Mouse (Mus musculus): Measurements from ENCODE around the gene Pex16. TPM values are rescaled to one million over a fixed set of nuclear protein-coding genes. Genes with fewer than 3 reads are reported as not detected.
A peak's percentile ranks its signal among the peaks of the same experiment; 100 is the strongest.

Gene Pex16
- polyA plus RNA-seq, 1 experiment from 2014 or later, result 26.3 TPM

GRCm38 (mm10) chr2:92361795-92362194 lies 12.7 kb upstream of the Pex16 start:
- Histone ChIP-seq H3K4me1 (replicated peaks; ENCODE audit: control insufficient read depth, insufficient read depth, low read length) (no peaks in the 10 kb centered on the region; the same call in 1 of the 2 replicates), H3K27ac (ENCODE audit: low read depth, low read length) (no peak overlapping the region), H3K9me3 (ENCODE audit: control insufficient read depth, low read length) (no peaks in the 10 kb centered on the region), H3K9ac (ENCODE audit: low read depth, low read length) (no peak overlapping the region), H3K36me3 (ENCODE audit: control insufficient read depth, insufficient read depth, low read length) (peaks cover 5% of the 10 kb centered on the region; the same call in 1 of the 2 replicates), H3K27me3 (replicated peaks; ENCODE audit: control insufficient read depth, insufficient read depth, low read length) (no peaks in the 10 kb centered on the region), H3K4me2 (no peak overlapping the region), H3K4me3 (ENCODE audit: low read depth, low read length) (no peak overlapping the region)
- 80% methylated on average over 8 of the region's 8 CpGs for WGBS
- DNase-seq (ENCODE audit: low spot score), result no peak
- ATAC-seq (replicated peaks; ENCODE audit: low FRiP score), result no peak

DNA sequence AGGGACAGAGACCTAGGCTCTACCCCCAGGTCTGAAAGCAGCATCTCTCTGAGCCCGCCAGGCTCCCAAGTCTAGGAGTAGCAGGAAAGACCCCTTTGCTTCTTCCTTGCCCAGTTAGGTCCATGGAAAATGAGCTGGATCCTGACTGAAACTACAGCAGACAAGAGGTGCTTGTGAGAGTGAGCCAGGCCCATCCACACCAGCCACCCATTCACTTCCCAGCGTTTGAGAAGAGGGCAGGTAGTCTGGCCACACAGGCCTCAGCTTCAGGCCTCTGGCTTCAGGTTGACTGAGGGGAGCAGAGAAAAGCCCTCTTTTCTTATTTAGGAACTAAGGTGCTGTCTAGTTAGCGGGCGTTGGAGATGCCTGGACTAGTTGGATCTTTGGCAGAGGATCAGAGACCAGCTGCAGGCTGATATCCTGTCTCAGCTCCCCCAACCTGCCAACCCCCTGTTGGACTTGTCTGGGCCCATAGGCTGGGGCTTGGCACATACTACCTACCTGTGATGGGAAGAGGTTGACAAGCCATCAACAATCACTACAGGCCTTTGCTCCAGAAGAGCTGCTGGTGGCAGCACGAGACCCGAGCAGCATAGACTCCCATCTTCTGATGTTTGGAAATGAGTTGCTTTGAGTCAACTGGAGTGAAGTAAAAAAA lies 11.8 kb upstream of the Pex16 start:
- H3K4me2 ChIP-seq, result no peak overlapping the region
- H3K9me3 ChIP-seq (ENCODE audit: control insufficient read depth, low read length), result no peaks in the 10 kb centered on the region
- ATAC-seq (replicated peaks; ENCODE audit: low FRiP score) (no peak), DNase-seq (ENCODE audit: low spot score) (no peak)
- peaks cover 3% of the 10 kb centered on the region; the same call in 1 of the 2 replicates for H3K36me3 ChIP-seq (ENCODE audit: control insufficient read depth, insufficient read depth, low read length)
- no peak overlapping the region for H3K9ac ChIP-seq (ENCODE audit: low read depth, low read length)
- peaks cover 4% of the 10 kb centered on the region for H3K27me3 ChIP-seq (replicated peaks; ENCODE audit: control insufficient read depth, insufficient read depth, low read length)
- no peak overlapping the region for H3K27ac ChIP-seq (ENCODE audit: low read depth, low read length)
- 91% methylated on average over 6 of the region's 6 CpGs for WGBS
- H3K4me3 ChIP-seq (ENCODE audit: low read depth, low read length), result no peak overlapping the region
- no peaks in the 10 kb centered on the region; the same call in 1 of the 2 replicates for H3K4me1 ChIP-seq (replicated peaks; ENCODE audit: control insufficient read depth, insufficient read depth, low read length)

- 89% methylated on average over 4 of the region's 4 CpGs for WGBS
- H3K9ac ChIP-seq (ENCODE audit: low read depth, low read length), result no peak overlapping the region
- no peaks in the 10 kb centered on the region; the same call in 1 of the 2 replicates for H3K4me1 ChIP-seq (replicated peaks; ENCODE audit: control insufficient read depth, insufficient read depth, low read length)
- ATAC-seq (replicated peaks; ENCODE audit: low FRiP score), result no peak
- peaks cover 3% of the 10 kb centered on the region; the same call in 1 of the 2 replicates for H3K36me3 ChIP-seq (ENCODE audit: control insufficient read depth, insufficient read depth, low read length)
- H3K27me3 ChIP-seq (replicated peaks; ENCODE audit: control insufficient read depth, insufficient read depth, low read length), result peaks cover 10% of the 10 kb centered on the region
- no peak overlapping the region for H3K4me3 ChIP-seq (ENCODE audit: low read depth, low read length)
- no peak for DNase-seq (ENCODE audit: low spot score)
- H3K4me2 ChIP-seq, result no peak overlapping the region
- no peaks in the 10 kb centered on the region for H3K9me3 ChIP-seq (ENCODE audit: control insufficient read depth, low read length)
- H3K27ac ChIP-seq (ENCODE audit: low read depth, low read length), result no peak overlapping the region
Measured at GRCm38 (mm10) chr2:92364086-92364485, 10.4 kb upstream of the Pex16 start.

DNA sequence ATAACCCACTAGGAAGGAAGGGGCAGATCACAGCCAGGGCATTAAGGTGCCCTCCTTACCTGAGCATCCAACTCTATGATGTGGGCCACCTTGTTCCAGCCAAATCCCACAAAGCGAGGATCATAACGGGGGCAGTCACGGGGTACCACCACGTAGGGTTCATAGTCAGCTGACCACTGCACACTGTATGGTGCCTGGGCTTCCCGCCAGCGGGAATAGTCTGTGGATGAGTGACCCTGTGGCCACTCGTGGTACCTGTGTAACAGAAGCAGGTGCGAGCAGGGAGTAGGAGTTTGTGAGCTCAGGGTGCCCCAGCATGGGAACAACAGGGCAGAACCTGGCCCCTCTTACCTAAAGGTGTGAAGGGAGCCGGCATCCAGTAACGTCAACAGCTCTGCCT lies 8.9 kb upstream of the Pex16 start:
- ATAC-seq (replicated peaks; ENCODE audit: low FRiP score), result no peak
- 88% methylated on average over 10 of the region's 10 CpGs for WGBS
- Histone ChIP-seq H3K4me1 (replicated peaks; ENCODE audit: control insufficient read depth, insufficient read depth, low read length) (no peaks in the 10 kb centered on the region; the same call in 1 of the 2 replicates), H3K27ac (ENCODE audit: low read depth, low read length) (no peak overlapping the region), H3K9ac (ENCODE audit: low read depth, low read length) (no peak overlapping the region), H3K4me3 (ENCODE audit: low read depth, low read length) (no peak overlapping the region), H3K4me2 (no peak overlapping the region), H3K27me3 (replicated peaks; ENCODE audit: control insufficient read depth, insufficient read depth, low read length) (peaks cover 24% of the 10 kb centered on the region), H3K9me3 (ENCODE audit: control insufficient read depth, low read length) (no peaks in the 10 kb centered on the region), H3K36me3 (ENCODE audit: control insufficient read depth, insufficient read depth, low read length) (peaks cover 3% of the 10 kb centered on the region; the same call in 1 of the 2 replicates)
- no peak for DNase-seq (ENCODE audit: low spot score)

- Histone ChIP-seq H3K27me3 (replicated peaks; ENCODE audit: control insufficient read depth, insufficient read depth, low read length) (peaks cover 43% of the 10 kb centered on the region), H3K9ac (ENCODE audit: low read depth, low read length) (no peak overlapping the region), H3K27ac (ENCODE audit: low read depth, low read length) (no peak overlapping the region), H3K4me3 (ENCODE audit: low read depth, low read length) (no peak overlapping the region), H3K4me1 (replicated peaks; ENCODE audit: control insufficient read depth, insufficient read depth, low read length) (peaks cover 2% of the 10 kb centered on the region; the same call in 1 of the 2 replicates), H3K9me3 (ENCODE audit: control insufficient read depth, low read length) (no peaks in the 10 kb centered on the region), H3K4me2 (no peak overlapping the region), H3K36me3 (ENCODE audit: control insufficient read depth, insufficient read depth, low read length) (peaks cover 3% of the 10 kb centered on the region; the same call in 1 of the 2 replicates)
- WGBS, result 28% methylated on average over 20 of the region's 20 CpGs
- ATAC-seq (replicated peaks; ENCODE audit: low FRiP score) (no peak), DNase-seq (ENCODE audit: low spot score) (no peak)
Measured at GRCm38 (mm10) chr2:92367383-92368029, 7.0 kb upstream of the Pex16 start.

GRCm38 (mm10) chr2:92370375-92370774 lies 4.1 kb upstream of the Pex16 start:
- Histone ChIP-seq H3K36me3 (ENCODE audit: control insufficient read depth, insufficient read depth, low read length) (no peaks in the 10 kb centered on the region), H3K4me2 (peak overlapping the region; percentile 63), H3K4me1 (replicated peaks; ENCODE audit: control insufficient read depth, insufficient read depth, low read length) (peaks cover 2% of the 10 kb centered on the region; the same call in 1 of the 2 replicates), H3K4me3 (ENCODE audit: low read depth, low read length) (peak overlapping the region; percentile 46), H3K27me3 (replicated peaks; ENCODE audit: control insufficient read depth, insufficient read depth, low read length) (peaks cover 46% of the 10 kb centered on the region), H3K9me3 (ENCODE audit: control insufficient read depth, low read length) (no peaks in the 10 kb centered on the region), H3K9ac (ENCODE audit: low read depth, low read length) (peak overlapping the region; percentile 7; the same call in 1 of the 2 replicates), H3K27ac (ENCODE audit: low read depth, low read length) (no peak overlapping the region)
- WGBS, result 21% methylated on average over 19 of the region's 19 CpGs
- DNase-seq (ENCODE audit: low spot score), result no peak
- no peak for ATAC-seq (replicated peaks; ENCODE audit: low FRiP score)

- peak overlapping the region; percentile 63 for H3K4me2 ChIP-seq
- no peaks in the 10 kb centered on the region for H3K9me3 ChIP-seq (ENCODE audit: control insufficient read depth, low read length)
- H3K36me3 ChIP-seq (ENCODE audit: control insufficient read depth, insufficient read depth, low read length), result no peaks in the 10 kb centered on the region
- H3K4me1 ChIP-seq (replicated peaks; ENCODE audit: control insufficient read depth, insufficient read depth, low read length), result peaks cover 6% of the 10 kb centered on the region
- H3K27me3 ChIP-seq (replicated peaks; ENCODE audit: control insufficient read depth, insufficient read depth, low read length), result peaks cover 46% of the 10 kb centered on the region
- no peak overlapping the region for H3K27ac ChIP-seq (ENCODE audit: low read depth, low read length)
- WGBS, result 8% methylated on average over 45 of the region's 45 CpGs
- DNase-seq (ENCODE audit: low spot score), result peak; percentile 64
- peak overlapping the region; percentile 7; the same call in 1 of the 2 replicates for H3K9ac ChIP-seq (ENCODE audit: low read depth, low read length)
- peak overlapping the region; percentile 46 for H3K4me3 ChIP-seq (ENCODE audit: low read depth, low read length)
- no peak; the same call in 1 of the 2 replicates for ATAC-seq (replicated peaks; ENCODE audit: low FRiP score)
Measured at GRCm38 (mm10) chr2:92370821-92371805, 3.4 kb upstream of the Pex16 start.

- Histone ChIP-seq H3K27ac (ENCODE audit: low read depth, low read length) (no peak overlapping the region), H3K4me3 (ENCODE audit: low read depth, low read length) (no peak overlapping the region), H3K36me3 (ENCODE audit: control insufficient read depth, insufficient read depth, low read length) (no peaks in the 10 kb centered on the region), H3K9ac (ENCODE audit: low read depth, low read length) (no peak overlapping the region), H3K4me1 (replicated peaks; ENCODE audit: control insufficient read depth, insufficient read depth, low read length) (peaks cover 10% of the 10 kb centered on the region), H3K4me2 (no peak overlapping the region), H3K9me3 (ENCODE audit: control insufficient read depth, low read length) (no peaks in the 10 kb centered on the region), H3K27me3 (replicated peaks; ENCODE audit: control insufficient read depth, insufficient read depth, low read length) (peaks cover 45% of the 10 kb centered on the region)
- DNase-seq (ENCODE audit: low spot score), result no peak
- ATAC-seq (replicated peaks; ENCODE audit: low FRiP score), result no peak
- 38% methylated on average over 10 of the region's 10 CpGs for whole genome bisulfite sequencing
Measured at GRCm38 (mm10) chr2:92371971-92372690, 2.3 kb upstream of the Pex16 start.
